Mouse (Mus musculus) lung, adult 2 months (tissue): ENCODE results near the gene Pcca.

Source experiments
- CTCF ChIP-seq: fragments of 200-500 bp; IDR thresholded peaks from 2 replicates; pipeline ENCODE4 v1.5.1; 2011; ENCODE audit warnings: mild to moderate bottlenecking, low read length, control low read depth; ENCODE audit not compliant: insufficient read depth
- POLR2A ChIP-seq: fragments of 200-500 bp; IDR thresholded peaks from 2 replicates; pipeline ENCODE4 v1.6.1; 2011; ENCODE audit warnings: low read depth, mild to moderate bottlenecking, control low read depth, low read length, borderline replicate concordance; ENCODE audit errors: extremely low read depth

DNA sequence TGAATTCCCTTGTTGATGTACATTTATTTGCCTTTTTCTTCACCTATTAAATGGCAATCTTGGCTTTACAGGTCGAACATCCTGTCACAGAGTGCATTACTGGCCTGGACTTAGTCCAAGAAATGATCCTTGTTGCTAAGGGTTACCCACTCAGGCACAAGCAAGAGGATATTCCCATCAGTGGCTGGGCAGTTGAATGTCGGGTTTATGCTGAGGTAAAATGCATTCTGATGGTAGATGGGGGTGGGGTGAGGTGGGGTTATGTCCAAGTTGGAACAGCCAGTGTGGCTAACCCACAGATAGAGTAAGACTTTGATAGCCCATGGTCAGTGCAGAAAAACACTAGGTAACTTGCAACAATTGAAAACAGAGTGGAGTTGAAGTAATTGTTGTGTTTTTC, 150.7 kb downstream of the Pcca start:
- no peak for TF ChIP-seq POLR2A
- no peak for TF ChIP-seq CTCF
